24 mouse cellular contexts compared by ENCODE assay signal in the genomic region with DNA sequence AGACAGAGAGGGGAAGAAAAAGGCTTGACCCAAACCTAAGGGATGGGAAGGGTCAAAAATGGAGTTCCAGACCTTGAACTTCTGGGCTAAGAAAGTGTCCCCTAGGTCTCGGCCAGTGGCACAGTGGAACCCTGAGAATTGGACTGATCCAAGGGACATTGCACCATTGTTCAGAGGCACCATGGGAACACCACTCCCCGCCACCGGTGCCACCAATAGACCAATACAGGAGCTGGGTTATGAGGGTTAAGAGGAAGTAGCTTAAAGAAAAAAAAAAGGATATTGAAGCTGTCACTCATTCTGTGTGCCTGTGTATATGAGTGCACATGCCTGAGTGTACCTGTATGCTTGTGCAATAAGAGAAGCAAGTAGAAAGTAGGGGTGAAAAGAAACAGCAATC.
DNase-seq lines count a peak whose midpoint lies in the region; ATAC-seq and TF ChIP-seq lines count a peak whose summit lies in the region.
"Had no signal": no experiment of that assay in that cellular context is flagged by ENCODE, and none has a peak within 500 bp of the region (broad histone marks: within the 10 kb centered on the region; RNA-seq: fewer than 3 reads in every experiment).

No protein-coding gene starts in this region.

- H3K4me1 ChIP-seq in heart, embryonic 12.5 days (replicated peaks), result peaks cover 16% of the 10 kb centered on the region
- H3K4me1 ChIP-seq in liver, embryonic 14.5 days (replicated peaks; ENCODE audit: control insufficient read depth in 2 of 2, insufficient read depth in 2 of 2, low read length in 1 of 2), result peaks cover 0 to 12% of the 10 kb centered on the region in 2 experiments; a peak in 2 of 4 replicates
- no peaks in the 10 kb centered on the region for H3K4me1 ChIP-seq in liver, embryonic 12.5 days
- peaks cover 8% of the 10 kb centered on the region; the same call in 1 of the 2 replicates for H3K4me1 ChIP-seq in midbrain, embryonic 15.5 days

- H3K27me3 ChIP-seq in heart, embryonic 12.5 days (replicated peaks), result no peaks in the 10 kb centered on the region
- H3K27me3 ChIP-seq in liver, embryonic 14.5 days (ENCODE audit: control insufficient read depth, insufficient read depth, low read length), result no peaks in the 10 kb centered on the region
- H3K27me3 ChIP-seq in liver, embryonic 12.5 days (replicated peaks), result no peaks in the 10 kb centered on the region
- peaks cover 8% of the 10 kb centered on the region for H3K27me3 ChIP-seq in midbrain, embryonic 15.5 days (replicated peaks)
- H3K27me3 ChIP-seq: hindbrain, embryonic 13.5 days had no signal

- DNase-seq in heart, adult 11 months, result peak; percentile 81
- DNase-seq in liver, embryonic 14.5 days (ENCODE audit: low read depth in 3 of 3, low spot score in 3 of 3), result no peak
- DNase-seq in ovary, postnatal 14 days (ENCODE audit: low spot score), result no peak
- DNase-seq: adrenal gland, adult 8-10 months; adrenal gland, postnatal 25 days; cerebellum, adult 11-12 months; cerebellum, adult 8-10 months; cerebellum, postnatal 36 days; embryo, embryonic 11 days; forebrain, postnatal 0 days; gastrocnemius, adult 2 months; gastrocnemius, postnatal 14 days; heart, adult 2 months had no signal

- no peak for TF ChIP-seq EP300 in liver, embryonic 14.5 days (IDR thresholded peaks at IDR 0.05; ENCODE audit: low read depth)

- ATAC-seq in heart, embryonic 12.5 days (ENCODE audit: insufficient number of reproducible peaks, low FRiP score), result no peak
- ATAC-seq in liver, embryonic 14.5 days (ENCODE audit: insufficient read depth), result peak; percentile 21; the same call in 1 of the 2 replicates
- ATAC-seq in liver, embryonic 12.5 days, result no peak
- peak; percentile 24 for ATAC-seq in granulocyte monocyte progenitor cell, adult 5-6 weeks (replicated peaks; ENCODE audit: poor library complexity, severe bottlenecking)
- peak; percentile 17; the same call in 1 of the 2 replicates for ATAC-seq in megakaryocyte progenitor cell, adult 5-6 weeks (replicated peaks; ENCODE audit: poor library complexity)
- ATAC-seq in midbrain, embryonic 15.5 days (replicated peaks), result no peak
- ATAC-seq: activated CD4-positive, CD25-positive, alpha-beta regulatory T cell, adult 4 months; forebrain, embryonic 14.5 days; forebrain, postnatal 0 days; hindbrain, embryonic 16.5 days had no signal

- no peak overlapping the region for H3K27ac ChIP-seq in heart, embryonic 12.5 days (ENCODE audit: poor library complexity, severe bottlenecking)
- H3K27ac ChIP-seq in liver, embryonic 14.5 days, result no peak overlapping the region
- H3K27ac ChIP-seq in liver, embryonic 12.5 days, result no peak overlapping the region
- H3K27ac ChIP-seq in midbrain, embryonic 15.5 days, result no peak overlapping the region
- H3K27ac ChIP-seq: forebrain, embryonic 10.5 days; gastrocnemius, adult 2 months; heart, adult 2 months; heart, embryonic 10.5 days; hindbrain, embryonic 13.5 days had no signal

- WGBS in heart, embryonic 12.5 days, result 81% methylated on average over 3 of the region's 3 CpGs
- 56% methylated on average over 3 of the region's 3 CpGs for WGBS in liver, embryonic 14.5 days (ENCODE audit: insufficient replicate concordance)
- 65% methylated on average over 3 of the region's 3 CpGs for WGBS in liver, embryonic 12.5 days (ENCODE audit: insufficient replicate concordance)
- 94% methylated on average over 3 of the region's 3 CpGs for WGBS in midbrain, embryonic 15.5 days

- no peak overlapping the region for H3K9ac ChIP-seq in heart, embryonic 12.5 days
- no peak overlapping the region for H3K9ac ChIP-seq in liver, embryonic 14.5 days (replicated peaks)
- H3K9ac ChIP-seq in liver, embryonic 12.5 days, result no peak overlapping the region
- H3K9ac ChIP-seq in midbrain, embryonic 15.5 days, result no peak overlapping the region
- H3K9ac ChIP-seq: forebrain, postnatal 0 days; hindbrain, embryonic 13.5 days had no signal

- H3K4me2 ChIP-seq in heart, embryonic 12.5 days, result no peak overlapping the region
- no peak overlapping the region for H3K4me2 ChIP-seq in liver, embryonic 14.5 days (ENCODE audit: low read depth)
- H3K4me2 ChIP-seq in liver, embryonic 12.5 days, result no peak overlapping the region
- H3K4me2 ChIP-seq in midbrain, embryonic 15.5 days, result no peak overlapping the region
- H3K4me2 ChIP-seq: hindbrain, embryonic 13.5 days had no signal

- H3K36me3 ChIP-seq in heart, embryonic 12.5 days, result no peaks in the 10 kb centered on the region
- H3K36me3 ChIP-seq in liver, embryonic 14.5 days (replicated peaks; ENCODE audit: control insufficient read depth, insufficient read depth, low read depth), result no peaks in the 10 kb centered on the region
- H3K36me3 ChIP-seq in liver, embryonic 12.5 days, result no peaks in the 10 kb centered on the region
- no peaks in the 10 kb centered on the region for H3K36me3 ChIP-seq in midbrain, embryonic 15.5 days (replicated peaks)
- H3K36me3 ChIP-seq: forebrain, embryonic 10.5 days; heart, embryonic 10.5 days; hindbrain, embryonic 13.5 days had no signal

- H3K4me3 ChIP-seq in heart, embryonic 12.5 days, result no peak overlapping the region
- H3K4me3 ChIP-seq in liver, embryonic 14.5 days (ENCODE audit: insufficient read depth in 1 of 2, low read depth in 2 of 2, low read length in 2 of 2), result no peak overlapping the region
- no peak overlapping the region for H3K4me3 ChIP-seq in liver, embryonic 12.5 days
- H3K4me3 ChIP-seq in midbrain, embryonic 15.5 days, result no peak overlapping the region
- H3K4me3 ChIP-seq: forebrain, embryonic 10.5 days; gastrocnemius, adult 2 months; heart, adult 2 months; heart, embryonic 10.5 days; hindbrain, embryonic 13.5 days had no signal

- TF ChIP-seq CTCF in liver, embryonic 14.5 days (IDR thresholded peaks at IDR 0.05; ENCODE audit: low read depth), result no peak

- H3K9me3 ChIP-seq in heart, embryonic 12.5 days (replicated peaks), result no peaks in the 10 kb centered on the region
- H3K9me3 ChIP-seq in liver, embryonic 14.5 days (ENCODE audit: control insufficient read depth, low read length), result no peaks in the 10 kb centered on the region
- no peaks in the 10 kb centered on the region for H3K9me3 ChIP-seq in liver, embryonic 12.5 days (replicated peaks)
- H3K9me3 ChIP-seq in midbrain, embryonic 15.5 days, result no peaks in the 10 kb centered on the region
- H3K9me3 ChIP-seq: forebrain, embryonic 10.5 days; heart, embryonic 10.5 days; hindbrain, embryonic 13.5 days had no signal

Comparison
In these comparisons a context has a peak if more than half of its experiments do, and no peak if none do; other contexts are left out.
1. ATAC-seq: peak in liver, embryonic 14.5 days (single experiment), granulocyte monocyte progenitor cell, adult 5-6 weeks (single experiment) and megakaryocyte progenitor cell, adult 5-6 weeks (single experiment); none in heart, embryonic 12.5 days (single experiment), liver, embryonic 12.5 days (single experiment) and midbrain, embryonic 15.5 days (single experiment).